Mouse (Mus musculus) adrenal gland, adult 18-20 months (tissue): ENCODE measurements around the gene Ubac2. TPM values are rescaled to one million over a fixed set of nuclear protein-coding genes. Genes with fewer than 3 reads are reported as not detected.

ENCODE experiments used
- total RNA-seq, 2 experiments: library from RNA; stranded (reverse); gene quantifications; 1 replicate in 1 of 2; 2 replicates in 1 of 2; pipeline ENCODE4 v1.2.3; 2021

The Ubac2 gene
- total RNA-seq, 2 experiments from 2014 or later = 32.8 to 35.1 TPM

Other genes starting within 250 kb of the Ubac2 start
- gene Dock9, start 80.8 kb upstream of the Ubac2 start, total RNA-seq = 10 to 100 TPM; 19.7 to 24.3 TPM
- under 1 TPM; 0.20 to 0.45 TPM for gene Gpr18, start 37.2 kb downstream of the Ubac2 start, total RNA-seq
- gene Gpr183, start 86.6 kb downstream of the Ubac2 start, total RNA-seq = under 1 TPM; 0.67 to 0.93 TPM
- not detected for gene Timm8a2, start 156.1 kb downstream of the Ubac2 start, total RNA-seq
- gene Tm9sf2, start 228.4 kb downstream of the Ubac2 start, total RNA-seq = 100 to 1,000 TPM; 128 to 183 TPM